Mouse (Mus musculus) common myeloid progenitor, adult 5-6 weeks (primary cell): ENCODE data around the gene Gm12789. TPM values are rescaled to one million over a fixed set of nuclear protein-coding genes. Genes with fewer than 3 reads are reported as not detected.
"Not testable (repeated sequence)": the region's sequence is repeated elsewhere in the genome, so short reads cannot be mapped to it uniquely, and the experiment has no call there.

ENCODE experiments used
- ATAC-seq: replicated peaks from 2 replicates; pipeline ENCODE4 v1.8.0; 2016; ENCODE audit warnings: low read depth, mild to moderate bottlenecking, moderate TSS enrichment, inconsistent platforms; ENCODE audit not compliant: poor library complexity, severe bottlenecking
- total RNA-seq: library from RNA; stranded (forward); fragments of 200-1000, 187-1606 nt; gene quantifications from 2 replicates; pipeline ENCODE4 v1.2.3, GENCODE M21; 2017

Gm12789 gene
- total RNA-seq = not detected in 2 replicates

DNA sequence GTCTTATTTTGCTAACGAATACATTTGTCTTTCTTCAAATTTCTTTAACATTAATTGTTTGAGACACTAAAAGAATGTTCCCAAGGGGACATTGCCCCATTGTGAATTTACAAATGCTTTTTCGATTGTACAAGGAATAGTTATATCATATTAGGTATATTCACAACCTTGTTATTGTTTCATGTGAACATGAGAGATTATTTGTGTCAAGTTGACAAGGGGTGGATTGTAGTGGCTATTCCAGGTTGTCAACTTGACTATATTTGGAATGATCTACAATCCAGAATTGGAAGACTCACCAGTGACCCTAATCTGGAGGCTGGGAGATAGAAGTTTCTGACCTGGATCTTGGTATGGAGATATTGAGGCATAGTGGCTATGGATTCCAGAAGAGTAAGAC, at the start of gene Gm12789:
TSS of gene Gm12789 (plus strand) at position 301 of the 400 bp plus-strand sequence.
- not testable (repeated sequence) for ATAC-seq

DNA sequence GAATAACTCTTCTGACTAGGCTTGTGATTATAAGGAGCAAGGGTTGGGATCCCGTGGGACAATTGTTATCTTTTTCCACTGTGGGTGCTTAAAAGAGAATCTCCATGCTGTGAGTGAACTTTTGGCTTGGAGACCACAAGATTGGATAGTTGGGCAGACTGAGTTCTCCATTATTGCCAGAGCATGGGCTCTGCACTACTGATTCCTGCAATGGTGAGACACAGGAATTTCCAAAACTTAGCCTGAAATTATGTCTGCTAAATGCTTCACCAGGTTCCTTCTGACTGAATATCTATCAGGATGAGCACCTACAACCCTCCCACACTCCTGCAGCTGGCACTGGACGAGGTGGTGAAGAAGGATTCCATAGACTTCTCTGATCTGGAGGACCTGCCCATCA, 46.3 kb upstream of the Gm12789 start, which contains the start of gene Gm12794:
TSS of gene Gm12794 (plus strand) at position 301 of the 400 bp plus-strand sequence.
- ATAC-seq = not testable (repeated sequence)

DNA sequence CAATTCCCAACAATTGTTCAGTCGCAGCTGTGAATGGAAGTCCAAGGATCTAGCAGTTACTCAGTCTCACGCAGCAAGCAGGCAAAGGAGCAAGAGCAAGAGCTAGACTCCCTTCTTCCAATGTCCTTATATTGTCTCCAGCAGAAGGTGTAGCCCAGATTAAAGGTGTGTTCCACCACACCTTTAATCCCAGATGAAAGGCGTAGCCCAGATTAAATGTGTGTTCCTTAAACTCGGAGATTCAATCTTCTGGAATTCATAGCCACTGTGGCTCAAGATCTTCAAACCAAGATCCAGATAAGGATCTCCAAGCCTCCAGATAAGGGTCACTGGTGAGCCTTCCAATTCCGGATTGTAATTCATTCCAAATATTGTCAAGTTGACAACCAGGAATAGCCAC, 5.5 kb upstream of the Gm12789 start, which contains the start of gene Gm12790:
TSS of gene Gm12790 (minus strand) at position 101 of the 400 bp plus-strand sequence.
- ATAC-seq = not testable (repeated sequence)

DNA sequence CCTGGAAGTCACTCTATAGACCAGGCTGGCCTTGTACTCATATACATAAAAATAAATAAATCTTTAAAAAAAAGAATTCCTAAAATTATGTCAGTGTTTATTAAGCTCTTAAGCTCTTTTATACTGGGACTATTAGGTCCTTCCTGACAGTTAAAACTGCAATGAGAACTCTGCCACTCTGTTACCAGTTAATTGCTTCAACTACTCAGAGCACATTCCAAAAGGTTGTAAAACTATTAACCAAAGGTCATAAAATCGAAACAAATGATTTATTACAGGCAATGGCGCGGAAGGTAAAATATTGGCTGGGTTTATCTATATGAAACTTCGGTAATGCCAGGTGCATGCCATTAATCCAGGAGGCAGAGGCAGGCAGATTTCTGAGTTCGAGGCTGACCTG, 748 bp upstream of the Gm12789 start:
- ATAC-seq = no peak

DNA sequence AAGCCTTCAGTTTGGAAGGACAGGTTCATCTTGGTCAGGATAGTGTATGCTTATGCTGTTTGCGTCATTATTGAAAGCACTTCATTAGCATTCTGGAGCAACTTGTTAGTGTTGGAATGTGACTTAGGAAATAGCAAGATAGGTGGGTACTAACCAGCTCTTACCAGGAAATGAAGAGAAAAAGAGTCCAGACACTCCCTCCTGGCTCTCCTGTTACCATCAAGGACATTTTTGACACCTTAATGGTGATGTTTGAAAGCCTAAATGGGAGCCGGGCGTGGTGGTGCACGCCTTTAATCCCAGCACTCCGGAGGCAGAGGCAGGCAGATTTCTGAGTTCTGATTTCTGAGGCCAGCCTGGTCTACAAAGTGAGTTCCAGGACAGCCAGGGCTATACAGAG, 11.0 kb downstream of the Gm12789 start:
- ATAC-seq = no peak

DNA sequence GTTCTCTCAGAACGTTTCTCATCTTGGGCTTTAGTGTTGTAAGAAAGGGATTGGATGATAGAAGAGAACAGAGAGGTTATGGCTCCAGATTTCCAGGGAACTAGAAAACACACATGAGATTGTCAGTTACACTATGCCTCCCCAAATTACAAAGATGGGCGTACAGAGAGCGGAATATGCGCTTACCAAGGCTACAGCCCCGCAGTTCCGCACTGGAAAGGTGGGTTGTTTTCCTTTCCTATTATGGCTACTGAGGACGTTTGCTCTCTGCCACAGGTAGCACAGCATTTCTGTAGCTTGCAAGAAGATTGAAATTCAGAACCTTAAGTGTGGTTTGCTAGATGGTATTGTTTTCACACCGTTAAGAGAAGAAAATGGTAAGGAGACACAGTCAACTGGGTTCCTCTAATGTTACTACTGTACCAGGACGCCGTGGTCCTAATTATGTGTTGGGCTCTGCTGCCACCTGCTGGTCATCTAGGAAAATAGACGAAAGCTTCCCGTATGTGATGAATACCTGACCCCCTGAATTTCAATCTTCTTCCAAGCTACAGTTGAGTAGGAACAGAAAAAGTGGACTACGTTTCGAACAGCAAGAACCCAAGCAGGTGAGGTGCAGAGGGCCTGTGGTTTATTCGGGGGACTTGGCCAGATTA, 12.0 kb downstream of the Gm12789 start:
- ATAC-seq = peak; percentile 91

DNA sequence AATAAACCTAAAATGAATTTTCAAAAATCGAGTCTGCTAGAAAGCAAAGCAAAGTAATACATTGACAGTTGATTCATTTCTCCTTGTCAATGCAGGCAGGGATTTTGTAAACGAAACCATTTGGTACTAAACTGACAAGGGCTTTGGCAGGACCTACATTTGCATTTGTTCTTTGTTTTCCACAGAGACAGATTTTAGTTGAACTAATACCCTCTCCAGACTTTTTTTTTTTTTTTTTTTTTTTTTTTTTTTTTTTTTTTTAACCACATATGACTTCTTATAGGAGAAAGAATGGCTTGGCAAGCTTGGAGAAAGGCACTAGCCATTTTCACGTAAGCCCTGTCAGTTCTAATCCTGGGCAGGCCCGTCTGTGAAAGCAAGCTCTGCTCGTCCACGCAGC, 40.2 kb downstream of the Gm12789 start:
- ATAC-seq = no peak

Other genes starting within 250 kb of the Gm12789 start
- gene B020004J07Rik, start 142.6 kb upstream of the Gm12789 start, total RNA-seq = not detected in 2 replicates
- gene C130073F10Rik, start 92.8 kb upstream of the Gm12789 start, total RNA-seq = not detected in 2 replicates
- gene Gm12800, start 77.5 kb upstream of the Gm12789 start, total RNA-seq = not detected in 2 replicates
- gene Gm12794, start 46.2 kb upstream of the Gm12789 start, total RNA-seq = not detected in 2 replicates
- gene Gm12790, start 5.6 kb upstream of the Gm12789 start, total RNA-seq = not detected in 2 replicates
- gene Pde4b, start 100.9 kb downstream of the Gm12789 start, total RNA-seq = 68.7 and 85.2 TPM in 2 replicates